Mouse (Mus musculus): ENCODE measurements around the gene 2210016F16Rik.
A peak's percentile ranks its signal among the peaks of the same experiment; 100 is the strongest.
"Not testable (repeated sequence)": the region's sequence is repeated elsewhere in the genome, so short reads cannot be mapped to it uniquely, and the experiment has no call there.

Gene 2210016F16Rik

DNA sequence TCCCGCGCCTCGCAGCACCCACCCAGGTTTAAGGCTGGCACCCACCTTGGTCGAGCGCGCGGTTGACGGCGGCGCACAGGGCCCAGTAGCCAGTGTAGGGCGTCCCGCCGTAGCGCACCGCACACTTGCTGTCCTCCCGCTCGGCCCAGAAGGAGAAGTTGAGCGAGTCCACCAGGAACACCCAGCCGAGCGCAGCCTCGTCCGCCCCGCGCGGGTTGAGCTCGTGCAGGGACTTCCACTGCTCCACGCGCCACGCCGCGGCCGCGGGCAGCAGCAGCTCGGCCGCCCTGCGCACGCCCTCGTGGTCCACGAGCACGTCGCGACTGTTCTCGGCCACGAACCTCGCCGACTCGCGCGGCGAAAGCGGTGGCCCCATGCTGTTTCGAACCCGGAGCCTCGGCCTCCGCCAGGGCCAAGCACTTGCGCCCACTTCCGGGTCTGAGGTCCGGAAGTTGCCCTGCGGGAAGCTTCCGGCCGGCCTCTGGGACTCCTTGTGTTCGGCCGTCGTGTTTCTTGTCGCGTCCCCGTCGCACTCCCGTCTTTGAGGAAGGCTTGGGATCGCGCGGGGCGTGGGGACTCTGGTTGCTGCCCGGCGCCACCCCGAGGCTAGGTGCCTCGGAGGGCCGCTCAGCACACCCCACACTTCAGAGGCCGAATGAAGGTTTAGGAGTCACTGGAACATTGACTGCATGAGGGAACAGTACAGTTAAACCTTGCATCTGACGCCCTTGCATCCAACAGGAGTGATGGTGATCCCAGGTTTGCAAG, at the start of gene 2210016F16Rik:
TSS of gene 2210016F16Rik (minus strand) at position 447 of the 768 bp plus-strand sequence.
- no peak for DNase-seq

- DNase-seq, result no peak
Observed at GRCm38 (mm10) chr13:58423061-58423660, 38.1 kb upstream of the 2210016F16Rik start.

DNA sequence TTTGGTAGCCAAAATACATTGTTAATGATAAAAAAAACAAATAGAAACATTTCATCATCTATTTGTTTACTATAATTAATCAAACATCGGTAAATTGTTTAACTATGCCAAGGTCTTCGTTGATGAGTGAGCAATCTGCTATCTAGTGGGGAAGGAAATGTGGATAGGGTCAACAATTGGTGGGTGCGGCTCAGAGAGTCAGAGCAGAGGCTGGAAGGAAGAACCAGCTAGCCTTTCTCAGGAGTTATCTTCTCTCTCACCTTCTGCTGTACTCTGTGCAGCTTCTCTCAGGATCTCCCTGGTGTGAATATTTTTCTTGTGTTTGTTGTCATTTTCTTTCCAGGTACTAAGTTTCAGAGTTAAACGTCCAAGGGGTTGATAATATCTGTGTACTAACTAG, 37.2 kb upstream of the 2210016F16Rik start:
- DNase-seq, result no peak

- no peak for DNase-seq
Observed at GRCm38 (mm10) chr13:58421026-58421425, 36.0 kb upstream of the 2210016F16Rik start.

DNA sequence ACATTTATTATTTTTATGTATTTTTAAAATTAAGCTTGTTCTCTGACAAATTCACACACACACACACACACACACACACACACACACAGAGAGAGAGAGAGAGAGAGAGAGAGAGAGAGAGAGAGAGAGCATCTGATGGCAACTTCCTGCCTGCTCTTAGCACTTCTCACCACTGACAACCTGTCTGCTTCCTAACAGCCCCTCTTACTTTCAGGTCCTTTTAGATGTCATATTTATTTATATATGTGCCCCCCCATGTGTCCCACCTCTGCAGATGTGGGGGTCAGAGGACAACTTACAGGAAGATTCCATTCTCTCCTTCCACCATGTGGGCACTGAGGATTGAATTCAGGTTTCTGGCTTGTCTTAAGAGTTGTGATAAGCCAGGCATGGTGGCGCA, 34.2 kb upstream of the 2210016F16Rik start:
- DNase-seq, result no peak

- DNase-seq, result no peak
Observed at GRCm38 (mm10) chr13:58418656-58419055, 33.6 kb upstream of the 2210016F16Rik start.

DNA sequence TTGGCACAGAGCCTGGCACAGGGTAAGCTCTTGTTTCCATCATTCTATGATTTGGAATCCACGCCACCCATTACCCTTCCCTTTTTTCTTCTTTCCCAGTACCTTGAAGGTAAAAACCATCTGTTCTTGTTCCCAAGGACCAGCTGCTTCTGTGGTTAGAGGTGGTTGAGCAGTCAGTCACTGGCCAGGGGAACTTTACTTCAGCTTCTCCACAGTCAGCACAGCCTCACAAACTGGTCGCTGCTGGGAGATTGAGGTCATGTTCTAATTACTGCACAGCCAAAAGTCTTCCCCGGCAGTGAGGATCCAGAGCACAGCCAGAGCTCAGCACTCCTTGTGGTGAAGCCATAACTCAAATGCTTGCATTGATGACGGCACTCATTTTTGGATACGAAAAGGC, 30.8 kb upstream of the 2210016F16Rik start:
- DNase-seq, result no peak

GRCm38 (mm10) chr13:58415374-58415773, 30.3 kb upstream of the 2210016F16Rik start:
- no peak for DNase-seq

DNA sequence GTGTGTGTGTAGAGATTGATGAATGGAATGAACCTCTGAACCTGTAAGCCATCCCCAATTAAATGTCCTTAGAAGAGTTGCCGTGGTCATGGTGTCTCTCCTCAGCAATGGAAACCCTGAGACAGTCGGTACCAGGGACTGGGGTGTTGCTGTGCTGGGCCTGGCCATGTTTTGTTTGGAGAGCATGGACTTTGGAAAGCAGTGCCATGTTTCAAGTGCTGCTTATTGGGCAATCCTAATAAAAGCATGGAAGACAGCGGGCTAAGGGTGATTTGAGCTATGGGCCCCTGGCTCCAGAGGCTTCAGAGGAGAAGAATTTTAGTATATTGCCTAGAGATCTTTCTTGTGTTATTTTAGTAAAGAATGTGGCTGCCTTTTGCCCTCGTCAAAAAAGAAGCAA, 26.0 kb upstream of the 2210016F16Rik start:
- no peak for DNase-seq

DNA sequence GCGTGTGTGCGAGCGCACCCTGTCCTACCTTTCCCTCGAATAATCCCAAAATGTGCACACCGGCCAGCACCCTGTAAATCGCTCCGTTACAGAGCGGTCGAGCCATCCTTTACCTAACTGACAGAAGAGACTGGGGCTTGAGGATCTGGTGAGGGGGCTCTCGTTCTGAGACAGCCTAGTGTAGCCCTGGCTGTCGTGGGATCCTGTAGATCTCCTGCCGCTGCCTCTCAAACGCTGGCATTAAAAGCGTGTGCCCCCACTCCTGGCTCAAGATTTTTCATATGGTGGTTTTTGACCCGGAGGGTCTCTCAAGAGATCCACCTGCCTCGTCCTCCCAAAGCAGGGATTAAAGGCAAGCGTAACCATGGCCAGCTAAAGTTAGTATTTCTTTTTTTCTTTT, 18.2 kb upstream of the 2210016F16Rik start, which contains the start of gene Hnrnpk:
TSS of gene Hnrnpk (minus strand) at position 101 of the 400 bp plus-strand sequence.
- not testable (repeated sequence) for DNase-seq

GRCm38 (mm10) chr13:58402744-58403110, 17.7 kb upstream of the 2210016F16Rik start:
- no peak for DNase-seq

DNA sequence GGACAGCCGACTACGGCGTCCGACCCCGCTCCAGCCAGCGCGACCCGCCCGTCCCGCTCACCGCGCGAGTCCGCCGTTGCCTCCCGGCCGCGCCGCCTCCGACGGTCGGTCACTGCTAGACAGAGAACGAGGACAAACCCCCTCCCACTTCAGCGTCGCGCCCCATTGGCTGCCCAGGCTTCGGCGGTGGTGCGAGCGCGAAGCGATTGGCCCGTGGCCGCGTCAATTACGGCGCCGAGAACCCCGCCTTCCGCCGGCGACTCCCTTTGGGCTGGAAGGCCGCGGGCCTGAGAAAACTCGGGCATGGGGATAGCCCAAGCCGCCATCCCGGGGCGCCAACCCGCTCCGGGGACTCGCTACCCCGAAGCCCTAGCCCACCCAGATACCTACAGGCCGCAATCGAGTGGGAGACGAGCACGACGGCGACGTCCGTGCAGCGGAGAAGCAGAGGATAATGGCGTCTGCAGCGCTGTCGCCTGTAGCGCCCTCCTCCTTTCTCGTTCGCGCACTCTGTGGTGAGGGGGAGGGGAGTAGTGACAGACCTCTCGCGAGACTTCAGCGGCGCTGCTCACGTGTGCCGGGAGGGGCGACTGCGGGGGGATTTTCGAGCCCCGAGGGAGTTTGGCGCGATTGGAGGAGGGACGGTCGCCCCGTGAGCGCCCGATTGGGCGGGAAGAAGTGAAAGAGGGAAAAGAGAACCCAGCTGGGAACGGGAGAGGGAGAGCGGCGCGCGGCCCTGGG, 17.1 kb upstream of the 2210016F16Rik start, which contains the start of gene Rmi1:
TSS of gene Rmi1 (plus strand) at position 246 of the 741 bp plus-strand sequence.
- DNase-seq, result peak; percentile 97

- DNase-seq, result peak; percentile 51
Observed at GRCm38 (mm10) chr13:58401135-58402002, 16.3 kb upstream of the 2210016F16Rik start.

DNA sequence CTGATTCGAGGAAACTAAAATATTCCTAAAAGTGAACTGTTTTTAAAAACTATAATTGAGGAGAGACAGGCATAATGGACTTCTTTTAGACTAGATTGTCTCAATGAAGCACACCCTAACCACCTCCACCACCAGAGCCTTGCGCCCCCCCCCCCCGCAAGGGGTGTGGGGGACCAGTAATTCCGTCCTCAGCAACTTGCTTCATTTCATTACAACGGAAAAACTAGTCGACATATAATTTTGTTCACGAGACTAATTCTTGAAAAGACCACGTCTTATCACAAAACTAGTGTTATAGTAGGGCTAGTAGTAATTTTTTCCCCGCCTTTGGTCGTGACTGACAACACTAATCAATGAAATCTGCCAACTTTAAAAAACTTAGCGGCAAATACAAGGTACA, 15.6 kb upstream of the 2210016F16Rik start:
- DNase-seq, result no peak

DNA sequence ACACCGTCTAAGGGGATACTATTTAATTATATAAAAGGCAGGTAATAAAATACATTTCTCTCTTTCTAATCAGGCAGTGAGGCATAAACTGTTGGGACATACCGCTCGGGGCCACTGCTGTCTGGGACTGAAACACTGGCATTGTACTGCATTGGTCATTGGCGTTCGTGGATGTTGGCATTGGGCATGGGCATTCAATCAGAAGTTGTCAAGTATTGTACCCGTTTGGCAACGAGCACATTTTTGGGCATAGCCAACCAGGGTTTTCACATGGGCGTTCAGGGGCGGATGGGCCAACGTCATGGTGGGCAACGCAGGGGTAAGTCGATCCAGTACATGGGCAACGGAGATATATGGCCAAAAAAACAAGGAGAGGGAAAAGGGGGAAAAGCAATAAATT, 12.6 kb upstream of the 2210016F16Rik start:
- DNase-seq, result no peak

- DNase-seq, result not testable (repeated sequence)
Observed at GRCm38 (mm10) chr13:58394392-58394791, 9.4 kb upstream of the 2210016F16Rik start.

- DNase-seq, result no peak
Observed at GRCm38 (mm10) chr13:58389324-58389951, 4.4 kb upstream of the 2210016F16Rik start.

DNA sequence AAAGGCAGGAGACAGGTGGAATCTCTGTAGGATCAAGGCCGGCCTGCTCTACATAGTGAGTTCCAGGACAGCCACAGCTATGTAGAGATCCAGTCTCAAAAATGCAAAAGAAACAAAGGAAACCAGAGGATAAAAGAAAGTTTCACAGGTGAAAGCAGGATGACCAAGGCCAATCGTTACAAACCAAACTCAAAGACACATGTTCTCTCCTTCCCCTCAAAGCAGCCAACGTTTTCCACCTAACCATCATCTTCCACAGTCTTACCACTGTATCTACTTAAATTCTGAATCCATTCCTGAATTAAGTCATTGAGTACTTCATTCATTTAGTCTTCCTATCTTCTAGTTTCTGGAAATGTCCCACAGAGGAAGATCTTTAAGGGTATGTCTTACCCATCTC, 3.4 kb upstream of the 2210016F16Rik start:
- DNase-seq, result no peak

GRCm38 (mm10) chr13:58387948-58388347, 2.9 kb upstream of the 2210016F16Rik start:
- DNase-seq, result peak; percentile 57

GRCm38 (mm10) chr13:58385547-58385920, 509 bp upstream of the 2210016F16Rik start:
- DNase-seq, result no peak

DNA sequence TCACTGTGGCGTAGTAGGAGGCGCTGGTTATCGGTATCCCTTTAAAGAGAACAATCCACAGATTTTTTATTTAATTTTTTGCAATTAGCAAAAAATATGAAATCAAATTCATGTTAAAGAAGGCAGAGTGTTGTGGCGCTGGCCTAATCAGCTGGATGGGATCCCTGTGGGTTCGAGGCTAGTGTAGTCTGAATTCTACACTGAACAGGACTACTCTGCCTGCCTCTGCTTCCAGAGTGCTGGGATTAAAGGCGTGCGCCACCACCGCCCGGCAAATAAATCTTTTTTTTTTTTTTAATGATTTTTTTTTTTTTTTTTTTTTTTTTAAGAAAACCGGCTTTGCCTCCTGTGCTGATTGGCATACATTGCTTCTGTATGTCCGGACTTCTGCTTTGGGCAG, 654 bp downstream of the 2210016F16Rik start:
- no peak for DNase-seq

DNA sequence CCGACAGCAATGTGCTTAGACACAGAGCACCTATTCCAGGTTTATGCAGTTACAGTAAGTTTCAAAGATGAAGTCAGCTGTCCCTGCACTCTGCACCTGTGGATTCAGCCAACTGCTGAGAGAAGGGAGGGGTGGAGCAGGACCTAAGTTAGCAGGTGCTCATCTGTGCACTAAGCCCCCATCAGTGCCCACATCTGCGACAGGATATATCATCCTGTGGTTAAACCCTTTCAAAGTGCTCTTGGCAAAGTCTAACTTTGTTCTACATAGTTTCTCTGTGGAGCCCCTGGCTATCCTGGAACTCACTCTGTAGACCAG, 11.9 kb downstream of the 2210016F16Rik start:
- no peak for DNase-seq
